Comparison of ENCODE assay signal across 28 mouse cellular contexts in the genomic region with DNA sequence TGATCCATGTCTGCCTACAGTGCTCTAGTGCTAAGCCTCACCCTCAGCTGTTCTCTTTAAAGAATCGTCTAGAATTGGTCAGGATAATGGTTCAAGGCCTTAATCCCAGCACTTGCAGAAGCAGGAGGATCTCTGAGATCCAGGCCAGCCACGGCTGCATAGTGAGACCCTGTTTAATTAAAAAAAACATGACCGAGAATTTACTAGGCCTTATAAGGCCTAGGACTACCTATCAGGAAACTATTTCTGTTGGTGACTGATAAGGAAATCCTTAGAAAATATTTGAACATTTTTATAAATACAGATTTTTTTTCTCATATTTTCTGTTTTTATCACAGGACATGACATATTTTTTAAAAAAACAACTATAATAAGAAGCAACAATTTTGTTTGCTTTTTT. TPM values are rescaled to one million over a fixed set of nuclear protein-coding genes. Genes with fewer than 3 reads are reported as not detected.
"Had no signal": no experiment of that assay in that cellular context is flagged by ENCODE, and none has a peak within 500 bp of the region (broad histone marks: within the 10 kb centered on the region; RNA-seq: fewer than 3 reads in every experiment).

No protein-coding gene starts in this region.

- H3K36me3 ChIP-seq: intestine, embryonic 15.5 days; limb, embryonic 15.5 days had no signal

- H3K27me3 ChIP-seq: heart, embryonic 12.5 days; hindbrain, embryonic 12.5 days; intestine, embryonic 15.5 days; kidney, embryonic 15.5 days; limb, embryonic 13.5 days; limb, embryonic 15.5 days had no signal

- H3K9me3 ChIP-seq: heart, embryonic 10.5 days; heart, embryonic 12.5 days; hindbrain, embryonic 10.5 days; hindbrain, embryonic 12.5 days; intestine, embryonic 15.5 days; kidney, embryonic 15.5 days; limb, embryonic 13.5 days; limb, embryonic 15.5 days had no signal

- ATAC-seq: forebrain, embryonic 16.5 days; hindbrain, embryonic 16.5 days; inflammation-experienced regulatory T-cells, adult 6 months; intestine, embryonic 15.5 days; intestine, postnatal 0 days had no signal

- H3K4me3 ChIP-seq: gastrocnemius, adult 2 months; heart, embryonic 10.5 days; heart, embryonic 12.5 days; hindbrain, embryonic 10.5 days; hindbrain, embryonic 12.5 days; intestine, embryonic 15.5 days; kidney, embryonic 15.5 days; limb, embryonic 13.5 days; limb, embryonic 15.5 days had no signal

- H3K27ac ChIP-seq: gastrocnemius, adult 2 months; heart, embryonic 10.5 days; hindbrain, embryonic 10.5 days; hindbrain, embryonic 12.5 days; hindbrain, embryonic 14.5 days; intestine, embryonic 15.5 days; kidney, embryonic 15.5 days; kidney, postnatal 0 days; limb, embryonic 13.5 days; limb, embryonic 15.5 days had no signal

- H3K9ac ChIP-seq: heart, embryonic 12.5 days; hindbrain, embryonic 12.5 days; hindbrain, embryonic 14.5 days; intestine, embryonic 15.5 days; kidney, embryonic 15.5 days; limb, embryonic 13.5 days; limb, embryonic 15.5 days had no signal

- H3K4me2 ChIP-seq: heart, embryonic 12.5 days; hindbrain, embryonic 12.5 days; hindbrain, embryonic 14.5 days; intestine, embryonic 15.5 days; kidney, embryonic 15.5 days; limb, embryonic 13.5 days; limb, embryonic 15.5 days had no signal

- H3K4me1 ChIP-seq: heart, embryonic 10.5 days; heart, embryonic 12.5 days; hindbrain, embryonic 10.5 days; hindbrain, embryonic 12.5 days; intestine, embryonic 15.5 days; kidney, embryonic 15.5 days; limb, embryonic 13.5 days; limb, embryonic 15.5 days had no signal

- DNase-seq: gastrocnemius, adult 2 months; gastrocnemius, postnatal 10 days; gastrocnemius, postnatal 25 days; heart, postnatal 10 days; heart, postnatal 4 days; kidney, adult 2 months; kidney, adult 9 months; kidney, postnatal 14 days; kidney, postnatal 36 days; layer of hippocampus, adult 9-11 months; layer of hippocampus, postnatal 36 days; left cerebral cortex, postnatal 4 days; lung, adult 18-20 months had no signal

RNA-seq across cellular contexts. Expression of a gene that starts 44.4 kb away (rescaled TPM):
- total RNA-seq: granulocyte monocyte progenitor cell, adult 5-6 weeks had no signal
